Mouse (Mus musculus): ENCODE measurements around the gene Greb1. TPM values are rescaled to one million over a fixed set of nuclear protein-coding genes. Genes with fewer than 3 reads are reported as not detected.
"Not testable (repeated sequence)": the region's sequence is repeated elsewhere in the genome, so short reads cannot be mapped to it uniquely, and the experiment has no call there.

Greb1 gene
- total and polyA plus RNA-seq, 3 experiments, result 0.25 to 0.51 (median 0.39) TPM

- no peak overlapping the region for H3K27ac ChIP-seq
- intact Hi-C loops (cut with DNase I), result no loop called here
- no peaks in the 10 kb centered on the region for H3K4me1 ChIP-seq (ENCODE audit: control insufficient read depth, insufficient read depth, low read length)
- H3K27me3 ChIP-seq (ENCODE audit: control insufficient read depth, insufficient read depth, low read length), result no peaks in the 10 kb centered on the region
- no peak for DNase-seq
- no peaks in the 10 kb centered on the region for H3K79me2 ChIP-seq (replicated peaks; ENCODE audit: control insufficient read depth, insufficient read depth, low read length)
- H3K4me3 ChIP-seq, result no peak overlapping the region
- TF ChIP-seq CTCF (IDR thresholded peaks at IDR 0.05) (no peak), EP300 (IDR thresholded peaks at IDR 0.05; ENCODE audit: insufficient read depth, low read depth, low read length) (no peak), POLR2A (IDR thresholded peaks at IDR 0.05; ENCODE audit: insufficient read depth, low read depth, low read length) (no peak)
- no peak overlapping the region for H3K9ac ChIP-seq (ENCODE audit: low read depth, low read length)
- 25% methylated on average over 3 of the region's 3 CpGs for WGBS
- H3K36me3 ChIP-seq (ENCODE audit: control insufficient read depth, insufficient read depth, low read length), result no peaks in the 10 kb centered on the region
These were observed 77.1 kb downstream of the Greb1 start for GRCm38 (mm10) chr12:16723601-16724000.

- no peaks in the 10 kb centered on the region for H3K27me3 ChIP-seq (ENCODE audit: control insufficient read depth, insufficient read depth, low read length)
- intact Hi-C loops (cut with DNase I), result loop anchor here (1.0 to 5.0 kb wide), 2 partner anchors 36 to 294 kb away; partner anchors contain the start of gene 2410004P03Rik
- no peaks in the 10 kb centered on the region for H3K36me3 ChIP-seq (ENCODE audit: control insufficient read depth, insufficient read depth, low read length)
- no peak overlapping the region for H3K27ac ChIP-seq
- H3K4me3 ChIP-seq, result no peak overlapping the region
- TF ChIP-seq POLR2A (IDR thresholded peaks at IDR 0.05; ENCODE audit: insufficient read depth, low read depth, low read length), result no peak
- TF ChIP-seq EP300 (IDR thresholded peaks at IDR 0.05; ENCODE audit: insufficient read depth, low read depth, low read length), result 0 out of 2 replicates have a peak, but pooled peaks have one; percentile 53
- peak; percentile 83 for TF ChIP-seq CTCF (IDR thresholded peaks at IDR 0.05)
- H3K9ac ChIP-seq (ENCODE audit: low read depth, low read length), result no peak overlapping the region
- peak; percentile 17 to 30 for DNase-seq
- H3K4me1 ChIP-seq (ENCODE audit: control insufficient read depth, insufficient read depth, low read length), result no peaks in the 10 kb centered on the region
- WGBS, result 35% methylated on average over 8 of the region's 8 CpGs
- no peaks in the 10 kb centered on the region for H3K79me2 ChIP-seq (replicated peaks; ENCODE audit: control insufficient read depth, insufficient read depth, low read length)
These were observed 81.9 kb downstream of the Greb1 start for GRCm38 (mm10) chr12:16718660-16719315.

GRCm38 (mm10) chr12:16717653-16718052, 83.0 kb downstream of the Greb1 start:
- no peak overlapping the region for H3K27ac ChIP-seq
- DNase-seq, result peak in 1 of 2 experiments; percentile 40
- no peaks in the 10 kb centered on the region for H3K79me2 ChIP-seq (replicated peaks; ENCODE audit: control insufficient read depth, insufficient read depth, low read length)
- TF ChIP-seq EP300 (IDR thresholded peaks at IDR 0.05; ENCODE audit: insufficient read depth, low read depth, low read length), result 0 out of 2 replicates have a peak, but pooled peaks have one; percentile 21
- TF ChIP-seq CTCF (IDR thresholded peaks at IDR 0.05), result peak; percentile 92
- TF ChIP-seq POLR2A (IDR thresholded peaks at IDR 0.05; ENCODE audit: insufficient read depth, low read depth, low read length), result no peak
- no peak overlapping the region for H3K4me3 ChIP-seq
- H3K4me1 ChIP-seq (ENCODE audit: control insufficient read depth, insufficient read depth, low read length), result no peaks in the 10 kb centered on the region
- WGBS, result 83% methylated on average over 1 of the region's 1 CpGs
- no peak overlapping the region for H3K9ac ChIP-seq (ENCODE audit: low read depth, low read length)
- no peaks in the 10 kb centered on the region for H3K36me3 ChIP-seq (ENCODE audit: control insufficient read depth, insufficient read depth, low read length)
- no peaks in the 10 kb centered on the region for H3K27me3 ChIP-seq (ENCODE audit: control insufficient read depth, insufficient read depth, low read length)
- intact Hi-C loops (cut with DNase I), result loop anchor here (1.0 to 5.0 kb wide), 2 partner anchors 37 to 295 kb away; partner anchors contain the start of gene 2410004P03Rik

GRCm38 (mm10) chr12:16714616-16715015, 86.1 kb downstream of the Greb1 start:
- Histone ChIP-seq H3K27ac (no peak overlapping the region), H3K27me3 (ENCODE audit: control insufficient read depth, insufficient read depth, low read length) (no peaks in the 10 kb centered on the region), H3K79me2 (replicated peaks; ENCODE audit: control insufficient read depth, insufficient read depth, low read length) (no peaks in the 10 kb centered on the region), H3K9ac (ENCODE audit: low read depth, low read length) (no peak overlapping the region), H3K4me3 (no peak overlapping the region), H3K4me1 (ENCODE audit: control insufficient read depth, insufficient read depth, low read length) (no peaks in the 10 kb centered on the region), H3K36me3 (ENCODE audit: control insufficient read depth, insufficient read depth, low read length) (no peaks in the 10 kb centered on the region)
- no peak for DNase-seq
- WGBS, result 75% methylated on average over 10 of the region's 10 CpGs
- TF ChIP-seq CTCF (IDR thresholded peaks at IDR 0.05), result no peak
- no peak for TF ChIP-seq POLR2A (IDR thresholded peaks at IDR 0.05; ENCODE audit: insufficient read depth, low read depth, low read length)
- no peak for TF ChIP-seq EP300 (IDR thresholded peaks at IDR 0.05; ENCODE audit: insufficient read depth, low read depth, low read length)
- intact Hi-C loops (cut with DNase I), result loop anchor here (5.0 kb wide), 1 partner anchor 298 kb away; the partner anchor contains the start of gene 2410004P03Rik

- H3K4me1 ChIP-seq (ENCODE audit: control insufficient read depth, insufficient read depth, low read length), result no peaks in the 10 kb centered on the region
- no peak for TF ChIP-seq POLR2A (IDR thresholded peaks at IDR 0.05; ENCODE audit: insufficient read depth, low read depth, low read length)
- 0 out of 2 replicates have a peak, but pooled peaks have one; percentile 28 for TF ChIP-seq EP300 (IDR thresholded peaks at IDR 0.05; ENCODE audit: insufficient read depth, low read depth, low read length)
- H3K4me3 ChIP-seq, result no peak overlapping the region
- no peaks in the 10 kb centered on the region for H3K79me2 ChIP-seq (replicated peaks; ENCODE audit: control insufficient read depth, insufficient read depth, low read length)
- no peaks in the 10 kb centered on the region for H3K27me3 ChIP-seq (ENCODE audit: control insufficient read depth, insufficient read depth, low read length)
- DNase-seq, result peak in 1 of 2 experiments; percentile 10
- intact Hi-C loops (cut with DNase I), result no loop called here
- WGBS, result 94% methylated on average over 1 of the region's 1 CpGs
- no peak overlapping the region for H3K9ac ChIP-seq (ENCODE audit: low read depth, low read length)
- H3K36me3 ChIP-seq (ENCODE audit: control insufficient read depth, insufficient read depth, low read length), result no peaks in the 10 kb centered on the region
- H3K27ac ChIP-seq, result no peak overlapping the region
These were observed 102.0 kb downstream of the Greb1 start for GRCm38 (mm10) chr12:16698691-16699090.

GRCm38 (mm10) chr12:16696146-16696545, 104.5 kb downstream of the Greb1 start:
- no peaks in the 10 kb centered on the region for H3K36me3 ChIP-seq (ENCODE audit: control insufficient read depth, insufficient read depth, low read length)
- no peak overlapping the region for H3K27ac ChIP-seq
- no peaks in the 10 kb centered on the region for H3K27me3 ChIP-seq (ENCODE audit: control insufficient read depth, insufficient read depth, low read length)
- no peak overlapping the region for H3K9ac ChIP-seq (ENCODE audit: low read depth, low read length)
- H3K4me3 ChIP-seq, result no peak overlapping the region
- 80% methylated on average over 13 of the region's 13 CpGs for WGBS
- TF ChIP-seq POLR2A (IDR thresholded peaks at IDR 0.05; ENCODE audit: insufficient read depth, low read depth, low read length) (no peak), EP300 (IDR thresholded peaks at IDR 0.05; ENCODE audit: insufficient read depth, low read depth, low read length) (no peak), CTCF (IDR thresholded peaks at IDR 0.05) (no peak)
- H3K4me1 ChIP-seq (ENCODE audit: control insufficient read depth, insufficient read depth, low read length), result no peaks in the 10 kb centered on the region
- intact Hi-C loops (cut with DNase I), result no loop called here
- DNase-seq, result no peak
- no peaks in the 10 kb centered on the region for H3K79me2 ChIP-seq (replicated peaks; ENCODE audit: control insufficient read depth, insufficient read depth, low read length)

- H3K27ac ChIP-seq; H3K9ac ChIP-seq (ENCODE audit: low read depth, low read length); intact Hi-C loops (cut with DNase I); H3K36me3 ChIP-seq (ENCODE audit: control insufficient read depth, insufficient read depth, low read length); H3K4me1 ChIP-seq (ENCODE audit: control insufficient read depth, insufficient read depth, low read length); H3K4me3 ChIP-seq; H3K27me3 ChIP-seq (ENCODE audit: control insufficient read depth, insufficient read depth, low read length); DNase-seq; H3K79me2 ChIP-seq (replicated peaks; ENCODE audit: control insufficient read depth, insufficient read depth, low read length): not testable (repeated sequence)
- 94% methylated on average over 7 of the region's 8 CpGs for WGBS
These were observed 105.4 kb downstream of the Greb1 start for GRCm38 (mm10) chr12:16695252-16695651.
